Comparison of ENCODE assay signal across 10 mouse cellular contexts in genomic region chr9:14247480-14248208, GRCm38 (mm10). TPM values are rescaled to one million over a fixed set of nuclear protein-coding genes. Genes with fewer than 3 reads are reported as not detected.
DNase-seq lines count a peak whose midpoint lies in the region; ATAC-seq and TF ChIP-seq lines count a peak whose summit lies in the region.
"Had no signal": no experiment of that assay in that cellular context is flagged by ENCODE, and none has a peak within 500 bp of the region (broad histone marks: within the 10 kb centered on the region; RNA-seq: fewer than 3 reads in every experiment).

No protein-coding gene starts in this region.

- WGBS in kidney, embryonic 14.5 days = 45% methylated on average over 12 of the region's 12 CpGs
- 49% methylated on average over 12 of the region's 12 CpGs for WGBS in lung, embryonic 14.5 days
- 61% methylated on average over 12 of the region's 12 CpGs for WGBS in embryonic facial prominence, embryonic 11.5 days
- 52% methylated on average over 12 of the region's 12 CpGs for WGBS in stomach, embryonic 14.5 days

- H3K4me2 ChIP-seq in kidney, embryonic 14.5 days (replicated peaks; ENCODE audit: low read depth, low read length) = no peak overlapping the region
- H3K4me2 ChIP-seq in lung, embryonic 14.5 days = no peak overlapping the region
- no peak overlapping the region for H3K4me2 ChIP-seq in embryonic facial prominence, embryonic 11.5 days (ENCODE audit: low read depth, low read length)
- H3K4me2 ChIP-seq in stomach, embryonic 14.5 days (replicated peaks; ENCODE audit: low read depth, low read length) = no peak overlapping the region
- H3K4me2 ChIP-seq: heart, embryonic 15.5 days had no signal

- peak overlapping the region; percentile 74 for H3K27ac ChIP-seq in kidney, embryonic 14.5 days (ENCODE audit: low read depth, low read length)
- peak overlapping the region; percentile 87; the same call in 1 of the 2 replicates for H3K27ac ChIP-seq in lung, embryonic 14.5 days (ENCODE audit: low read depth)
- peak overlapping the region; percentile 28; the same call in 1 of the 2 replicates for H3K27ac ChIP-seq in embryonic facial prominence, embryonic 11.5 days (replicated peaks; ENCODE audit: low read depth, low read length)
- peak overlapping the region; percentile 81 for H3K27ac ChIP-seq in stomach, embryonic 14.5 days (ENCODE audit: low read length)
- H3K27ac ChIP-seq: heart, embryonic 15.5 days had no signal

- peaks cover 27% of the 10 kb centered on the region for H3K4me1 ChIP-seq in kidney, embryonic 14.5 days (ENCODE audit: control insufficient read depth, insufficient read depth, low read length)
- peaks cover 23% of the 10 kb centered on the region for H3K4me1 ChIP-seq in lung, embryonic 14.5 days (ENCODE audit: insufficient read depth)
- H3K4me1 ChIP-seq in embryonic facial prominence, embryonic 11.5 days (ENCODE audit: control insufficient read depth, insufficient read depth, low read length) = no peaks in the 10 kb centered on the region; the same call in 1 of the 2 replicates
- H3K4me1 ChIP-seq in stomach, embryonic 14.5 days (ENCODE audit: control insufficient read depth, insufficient read depth, low read length) = peaks cover 34% of the 10 kb centered on the region

- ATAC-seq in kidney, embryonic 14.5 days (ENCODE audit: low FRiP score, low TSS enrichment) = peak; percentile 28
- ATAC-seq in lung, embryonic 14.5 days (ENCODE audit: insufficient read depth) = no peak
- ATAC-seq in embryonic facial prominence, embryonic 11.5 days (replicated peaks; ENCODE audit: insufficient number of reproducible peaks, low FRiP score, low TSS enrichment, low read depth) = no peak
- no peak for ATAC-seq in stomach, embryonic 14.5 days (ENCODE audit: insufficient number of reproducible peaks, insufficient read depth, low FRiP score, low read depth)

- no peak overlapping the region for H3K4me3 ChIP-seq in kidney, embryonic 14.5 days (ENCODE audit: low read length)
- H3K4me3 ChIP-seq in lung, embryonic 14.5 days (ENCODE audit: low read depth, low read length) = no peak overlapping the region
- no peak overlapping the region for H3K4me3 ChIP-seq in embryonic facial prominence, embryonic 11.5 days (ENCODE audit: low read depth, low read length)
- no peak overlapping the region for H3K4me3 ChIP-seq in stomach, embryonic 14.5 days (ENCODE audit: low read depth, low read length)
- H3K4me3 ChIP-seq: heart, embryonic 15.5 days had no signal

- H3K36me3 ChIP-seq in kidney, embryonic 14.5 days (ENCODE audit: control insufficient read depth, insufficient read depth, low read length) = no peaks in the 10 kb centered on the region
- H3K36me3 ChIP-seq in lung, embryonic 14.5 days (ENCODE audit: insufficient read depth) = no peaks in the 10 kb centered on the region
- no peaks in the 10 kb centered on the region for H3K36me3 ChIP-seq in embryonic facial prominence, embryonic 11.5 days (replicated peaks; ENCODE audit: control insufficient read depth, insufficient read depth, low read depth, low read length)
- no peaks in the 10 kb centered on the region for H3K36me3 ChIP-seq in stomach, embryonic 14.5 days (ENCODE audit: control insufficient read depth, insufficient read depth, low read length)
- H3K36me3 ChIP-seq: heart, embryonic 15.5 days had no signal

- H3K9ac ChIP-seq in kidney, embryonic 14.5 days (ENCODE audit: low read depth, low read length) = no peak overlapping the region
- H3K9ac ChIP-seq in lung, embryonic 14.5 days = no peak overlapping the region
- H3K9ac ChIP-seq in embryonic facial prominence, embryonic 11.5 days (replicated peaks; ENCODE audit: low read length) = no peak overlapping the region
- H3K9ac ChIP-seq in stomach, embryonic 14.5 days (replicated peaks; ENCODE audit: low read depth, low read length) = no peak overlapping the region
- H3K9ac ChIP-seq: heart, embryonic 15.5 days had no signal

- no peaks in the 10 kb centered on the region for H3K9me3 ChIP-seq in kidney, embryonic 14.5 days (ENCODE audit: control insufficient read depth, low read length)
- no peaks in the 10 kb centered on the region for H3K9me3 ChIP-seq in lung, embryonic 14.5 days (ENCODE audit: low read depth, low read length)
- H3K9me3 ChIP-seq in embryonic facial prominence, embryonic 11.5 days (replicated peaks; ENCODE audit: control insufficient read depth, low read length) = no peaks in the 10 kb centered on the region
- no peaks in the 10 kb centered on the region for H3K9me3 ChIP-seq in stomach, embryonic 14.5 days (ENCODE audit: control insufficient read depth, low read depth, low read length)
- H3K9me3 ChIP-seq: heart, embryonic 15.5 days had no signal

- TF ChIP-seq CTCF in lung, embryonic 14.5 days (IDR thresholded peaks at IDR 0.05; ENCODE audit: low read depth) = no peak

- no peak for DNase-seq in kidney, adult 8-10 months
- DNase-seq in lung, embryonic 14.5 days = no peak
- DNase-seq in lung, postnatal 25 days (ENCODE audit: low spot score) = no peak
- DNase-seq in embryonic facial prominence, embryonic 11.5 days (ENCODE audit: low spot score) = peak; percentile 36
- no peak for DNase-seq in urinary bladder, postnatal 36 days (ENCODE audit: low spot score in 2 of 2)
- DNase-seq: cerebellum, adult 9-10 months; lung, postnatal 14 days had no signal

- no peaks in the 10 kb centered on the region for H3K27me3 ChIP-seq in kidney, embryonic 14.5 days (ENCODE audit: control insufficient read depth, insufficient read depth, low read length)
- no peaks in the 10 kb centered on the region for H3K27me3 ChIP-seq in lung, embryonic 14.5 days (ENCODE audit: insufficient read depth, low read length)
- H3K27me3 ChIP-seq in embryonic facial prominence, embryonic 11.5 days (ENCODE audit: control insufficient read depth, insufficient read depth, low read length) = no peaks in the 10 kb centered on the region
- no peaks in the 10 kb centered on the region for H3K27me3 ChIP-seq in stomach, embryonic 14.5 days (ENCODE audit: control insufficient read depth, insufficient read depth, low read length)
- H3K27me3 ChIP-seq: heart, embryonic 15.5 days had no signal

RNA-seq across cellular contexts. Expression of gene Sesn3, which starts 27.2 kb away (rescaled TPM):
- polyA plus RNA-seq in kidney, embryonic 14.5 days (2014; fragmentation: Nextera tagmentation; extraction: Ambion mirVana) = 35.7 and 39.4 TPM in 2 replicates
- 23.1 and 23.5 TPM in 2 replicates for polyA plus RNA-seq in lung, embryonic 14.5 days (2014; fragmentation: Nextera tagmentation; extraction: Ambion mirVana)
- polyA plus RNA-seq in embryonic facial prominence, embryonic 11.5 days (2014; fragmentation: Nextera tagmentation; extraction: Ambion mirVana) = 27.5 and 27.6 TPM in 2 replicates
- 38.6 and 41.2 TPM in 2 replicates for polyA plus RNA-seq in stomach, embryonic 14.5 days (2014; fragmentation: Nextera tagmentation; extraction: Ambion mirVana)

Comparison
In these comparisons a context has a peak if more than half of its experiments do, and no peak if none do; other contexts are left out.
1. H3K27ac ChIP-seq: peak in every context shown above with its lines; median percentile 87 in lung, embryonic 14.5 days; 81 in stomach, embryonic 14.5 days; 74 in kidney, embryonic 14.5 days; 28 in embryonic facial prominence, embryonic 11.5 days.